Mouse (Mus musculus) forebrain, embryonic 11.5 days (tissue): ENCODE measurements around the gene Smyd1. TPM values are rescaled to one million over a fixed set of nuclear protein-coding genes. Genes with fewer than 3 reads are reported as not detected.

ENCODE experiments used
- ATAC-seq: fragments of 200-750 bp; cut with Nextera tagmentation; replicated peaks from 2 replicates; pipeline ENCODE4 v1.8.0; 2017; ENCODE audit warnings: moderate TSS enrichment; ENCODE audit not compliant: low FRiP score
- DNase-seq: peaks from one replicate; pipeline ENCODE4 v3.0.0-alpha.2; 2017; ENCODE audit warnings: low spot score
- H3K27ac ChIP-seq: fragments of 300-500 bp; sonication (generic); 2 replicates; pipeline ENCODE4 v1.5.1; 2014; ENCODE audit warnings: low read depth, low read length
- H3K27me3 ChIP-seq: fragments of 300-500 bp; sonication (generic); 2 replicates; pipeline ENCODE4 v1.6.1; 2014; ENCODE audit warnings: mild to moderate bottlenecking, low read length, mixed read lengths; ENCODE audit not compliant: control insufficient read depth, insufficient read depth
- H3K36me3 ChIP-seq: fragments of 300-500 bp; sonication (generic); 2 replicates; pipeline ENCODE4 v1.6.1; 2014; ENCODE audit warnings: mild to moderate bottlenecking, low read length, moderate library complexity, mixed read lengths; ENCODE audit not compliant: control insufficient read depth, insufficient read depth
- H3K4me1 ChIP-seq: fragments of 300-500 bp; sonication (generic); replicated peaks from 2 replicates; pipeline ENCODE4 v1.6.1; 2014; ENCODE audit warnings: low read length, mixed read lengths; ENCODE audit not compliant: control insufficient read depth, insufficient read depth
- H3K4me2 ChIP-seq: fragments of 300-500 bp; sonication (generic); 2 replicates; pipeline ENCODE4 v1.6.1; 2014; ENCODE audit warnings: low read depth, mild to moderate bottlenecking, low read length, moderate library complexity, mixed read lengths; ENCODE audit not compliant: severe bottlenecking
- H3K4me3 ChIP-seq: fragments of 300-500 bp; sonication (generic); 2 replicates; pipeline ENCODE4 v1.5.1; 2014; ENCODE audit warnings: low read depth, low read length
- H3K9ac ChIP-seq: fragments of 300-500 bp; sonication (generic); 2 replicates; pipeline ENCODE4 v1.6.1; 2014; ENCODE audit warnings: low read length
- H3K9me3 ChIP-seq: fragments of 300-500 bp; sonication (generic); 2 replicates; pipeline ENCODE4 v1.6.1; 2016; ENCODE audit warnings: low read length, mixed read lengths; ENCODE audit not compliant: control insufficient read depth
- WGBS: fragments of 180-500 bp; shearing (Covaris S2); extraction: QIAGEN DNeasy Blood & Tissue Kit; methylation state at CpG from one replicate; pipeline ENCODE4 v1.1.7; 2014; 5-methylcytosine and 5-hydroxymethylcytosine counted together
- polyA plus RNA-seq: library from polyadenylated mRNA; unstranded; fragments of >200 nt; fragmentation: Nextera tagmentation; extraction: Ambion mirVana; gene quantifications from 2 replicates; pipeline ENCODE4 v1.2.1, GENCODE M21; 2014

The Smyd1 gene
- polyA plus RNA-seq, 1 experiment from 2014 or later: 0.17 TPM

DNA sequence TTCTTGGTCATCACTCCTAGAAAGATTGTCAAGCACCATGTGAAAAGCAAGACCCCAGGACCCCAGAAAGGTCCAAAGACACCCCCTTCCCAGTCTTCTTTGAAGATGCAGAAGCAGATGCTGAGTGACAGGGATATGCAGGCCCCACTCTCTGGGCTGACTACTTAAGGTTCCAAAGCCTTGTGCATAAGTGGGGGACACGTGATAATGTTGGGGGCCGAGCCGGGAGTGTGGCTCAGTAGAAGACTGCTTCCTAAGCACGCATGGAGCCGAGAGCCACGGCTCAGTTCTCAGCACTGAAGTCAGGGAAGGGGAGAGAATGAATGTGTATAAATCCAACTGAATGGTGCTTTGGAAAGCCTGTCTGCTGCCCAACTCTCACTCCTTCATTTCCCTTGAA, 95.5 kb downstream of the Smyd1 start:
- WGBS: 34% methylated on average over 6 of the region's 6 CpGs
- Histone ChIP-seq H3K4me2 (no peak overlapping the region), H3K27ac (no peak overlapping the region)

DNA sequence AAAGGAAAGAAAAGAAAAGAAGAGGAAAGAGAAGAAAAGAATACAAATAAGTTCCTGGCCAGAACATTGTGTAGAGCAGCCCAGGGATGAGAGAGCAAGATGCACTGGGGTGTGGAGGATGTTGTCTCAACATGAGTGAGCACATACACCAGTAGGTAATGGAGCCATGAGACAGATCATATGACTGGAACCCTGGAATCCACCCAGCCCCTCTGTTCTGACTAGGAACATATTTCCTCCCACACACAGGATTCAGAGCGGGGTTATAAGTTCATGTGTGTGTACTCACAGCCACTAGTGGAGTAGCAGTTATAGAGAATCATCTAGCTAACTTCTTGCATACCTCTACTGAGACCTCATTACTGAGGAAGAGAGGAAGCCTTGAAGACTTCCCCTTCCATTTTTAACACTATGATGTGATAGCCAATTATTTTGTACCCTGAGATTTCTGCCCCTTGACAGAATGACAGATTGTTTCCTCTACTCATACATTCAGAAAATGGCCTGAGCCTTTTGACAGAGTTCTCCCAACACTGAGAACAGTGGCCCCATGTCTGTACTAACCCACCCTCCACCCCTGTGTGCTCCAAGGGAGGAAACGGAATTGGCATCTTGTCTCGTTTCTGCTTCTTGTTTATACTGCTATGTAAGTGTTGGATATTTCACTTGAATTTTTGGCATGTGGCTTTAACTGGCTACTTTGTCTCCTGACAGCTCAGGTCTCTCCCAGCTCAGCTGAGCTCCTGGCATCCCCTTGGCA, 97.7 kb downstream of the Smyd1 start:
- Histone ChIP-seq H3K27ac (no peak overlapping the region), H3K4me3 (no peak overlapping the region), H3K9ac (no peak overlapping the region), H3K36me3 (no peaks in the 10 kb centered on the region), H3K4me1 (no peaks in the 10 kb centered on the region; the same call in 1 of the 2 replicates), H3K9me3 (no peaks in the 10 kb centered on the region), H3K27me3 (no peaks in the 10 kb centered on the region), H3K4me2 (no peak overlapping the region)
- DNase-seq: no peak
- WGBS: 84% methylated on average over 3 of the region's 3 CpGs
- ATAC-seq: no peak

More for the DNA sequence above, 95.5 kb downstream of the Smyd1 start:
- Histone ChIP-seq H3K4me3 (no peak overlapping the region), H3K36me3 (no peaks in the 10 kb centered on the region), H3K4me1 (no peaks in the 10 kb centered on the region; the same call in 1 of the 2 replicates), H3K9ac (no peak overlapping the region), H3K9me3 (no peaks in the 10 kb centered on the region), H3K27me3 (no peaks in the 10 kb centered on the region)
- DNase-seq (no peak), ATAC-seq (no peak)

DNA sequence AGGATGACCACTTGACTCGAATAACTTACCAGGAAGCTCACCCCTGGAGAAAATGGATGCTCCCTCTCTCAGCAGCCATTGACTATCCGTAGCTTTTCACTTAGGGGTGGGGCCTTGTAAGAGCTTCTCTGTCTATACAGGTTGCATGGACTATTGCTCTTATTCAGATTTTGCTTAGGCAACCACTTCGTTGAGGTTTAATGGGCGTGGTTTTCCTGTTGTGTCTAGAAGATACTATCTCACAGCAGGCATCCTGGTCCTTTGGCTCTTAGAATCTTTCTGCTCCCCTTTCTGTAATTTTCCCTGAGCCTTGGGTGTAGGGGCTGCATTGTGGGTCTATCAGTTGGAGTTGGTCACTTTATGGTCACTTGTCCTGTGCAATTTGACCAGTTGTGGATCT, 100.5 kb downstream of the Smyd1 start:
- no peaks in the 10 kb centered on the region for H3K4me1 ChIP-seq
- no peaks in the 10 kb centered on the region for H3K27me3 ChIP-seq
- no peak for DNase-seq
- no peak for ATAC-seq
- no peaks in the 10 kb centered on the region for H3K36me3 ChIP-seq
- H3K4me2 ChIP-seq: no peak overlapping the region
- 92% methylated on average over 4 of the region's 4 CpGs for WGBS
- H3K4me3 ChIP-seq: no peak overlapping the region
- no peak overlapping the region for H3K9ac ChIP-seq
- H3K9me3 ChIP-seq: no peaks in the 10 kb centered on the region
- no peak overlapping the region for H3K27ac ChIP-seq

DNA sequence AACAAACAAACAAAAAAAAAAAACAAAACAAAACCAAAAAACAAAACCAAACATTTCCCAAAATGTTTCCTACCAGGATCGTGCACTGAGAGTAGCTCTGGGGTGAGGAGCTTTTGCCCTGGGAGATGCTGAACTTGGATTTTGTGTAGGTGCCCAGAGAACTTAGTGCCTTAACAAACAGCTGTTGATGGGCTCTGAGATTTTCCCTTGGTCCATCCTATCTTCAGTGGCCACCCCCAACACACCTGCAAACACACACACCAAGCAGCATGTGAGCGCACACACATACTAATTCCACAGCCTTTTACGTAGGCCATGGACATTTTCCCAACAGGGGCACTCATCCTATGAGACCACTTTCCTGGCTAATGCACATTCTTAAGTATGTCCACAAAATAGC, 109.6 kb downstream of the Smyd1 start:
- Histone ChIP-seq H3K36me3 (no peaks in the 10 kb centered on the region), H3K9me3 (no peaks in the 10 kb centered on the region), H3K4me3 (no peak overlapping the region), H3K27ac (no peak overlapping the region), H3K9ac (no peak overlapping the region), H3K4me1 (no peaks in the 10 kb centered on the region), H3K27me3 (no peaks in the 10 kb centered on the region), H3K4me2 (no peak overlapping the region)
- DNase-seq (no peak), ATAC-seq (no peak)
- 95% methylated on average over 3 of the region's 3 CpGs for WGBS

DNA sequence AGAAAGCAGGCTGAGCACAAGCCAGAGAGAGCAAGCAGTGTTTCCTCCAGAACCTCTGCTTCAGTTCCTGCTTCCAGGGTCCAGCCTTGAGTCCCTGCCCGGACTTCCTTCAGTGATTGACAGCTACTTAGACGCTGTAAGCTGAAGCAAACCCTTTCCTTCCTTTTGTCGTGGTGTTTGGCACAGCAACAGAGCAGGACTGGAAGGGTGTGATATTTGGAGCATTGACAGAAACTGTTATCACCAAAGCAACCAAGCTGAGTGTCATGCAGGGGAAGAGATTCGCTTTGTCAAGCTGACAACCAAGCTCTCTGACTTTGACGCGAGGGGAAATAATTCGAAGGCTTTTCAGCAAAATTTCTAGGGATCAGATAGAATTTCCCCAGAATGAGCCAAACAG, 110.1 kb downstream of the Smyd1 start:
- no peaks in the 10 kb centered on the region for H3K36me3 ChIP-seq
- no peak for DNase-seq
- ATAC-seq: no peak
- 72% methylated on average over 7 of the region's 7 CpGs for WGBS
- H3K4me1 ChIP-seq: no peaks in the 10 kb centered on the region
- no peak overlapping the region for H3K9ac ChIP-seq
- no peak overlapping the region for H3K27ac ChIP-seq
- no peak overlapping the region for H3K4me3 ChIP-seq
- H3K27me3 ChIP-seq: no peaks in the 10 kb centered on the region
- H3K9me3 ChIP-seq: no peaks in the 10 kb centered on the region
- H3K4me2 ChIP-seq: no peak overlapping the region

DNA sequence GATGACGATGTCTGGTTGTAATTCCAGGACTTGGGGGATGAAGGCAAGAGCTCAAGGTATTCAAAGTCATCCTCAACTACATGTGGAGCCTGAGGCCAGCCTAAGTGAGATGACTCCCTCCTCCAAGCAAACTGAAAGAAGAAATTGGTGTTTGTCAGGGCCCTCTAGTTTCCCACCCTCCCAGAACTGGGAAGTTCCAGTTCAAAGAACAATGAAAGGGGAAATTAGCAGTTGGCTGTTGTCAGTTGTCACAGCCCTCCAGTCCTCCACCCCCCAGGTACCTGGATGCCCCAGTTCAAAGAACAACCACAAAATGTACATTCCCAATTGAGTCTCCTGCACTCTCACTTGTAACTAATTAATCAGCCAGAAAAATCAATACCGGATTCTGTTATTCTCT, 113.3 kb downstream of the Smyd1 start:
- no peaks in the 10 kb centered on the region for H3K27me3 ChIP-seq
- no peak overlapping the region for H3K9ac ChIP-seq
- H3K36me3 ChIP-seq: no peaks in the 10 kb centered on the region
- WGBS: 90% methylated on average over 2 of the region's 2 CpGs
- no peak for ATAC-seq
- H3K27ac ChIP-seq: no peak overlapping the region
- H3K9me3 ChIP-seq: no peaks in the 10 kb centered on the region
- no peaks in the 10 kb centered on the region for H3K4me1 ChIP-seq
- H3K4me3 ChIP-seq: no peak overlapping the region
- no peak for DNase-seq
- H3K4me2 ChIP-seq: no peak overlapping the region

DNA sequence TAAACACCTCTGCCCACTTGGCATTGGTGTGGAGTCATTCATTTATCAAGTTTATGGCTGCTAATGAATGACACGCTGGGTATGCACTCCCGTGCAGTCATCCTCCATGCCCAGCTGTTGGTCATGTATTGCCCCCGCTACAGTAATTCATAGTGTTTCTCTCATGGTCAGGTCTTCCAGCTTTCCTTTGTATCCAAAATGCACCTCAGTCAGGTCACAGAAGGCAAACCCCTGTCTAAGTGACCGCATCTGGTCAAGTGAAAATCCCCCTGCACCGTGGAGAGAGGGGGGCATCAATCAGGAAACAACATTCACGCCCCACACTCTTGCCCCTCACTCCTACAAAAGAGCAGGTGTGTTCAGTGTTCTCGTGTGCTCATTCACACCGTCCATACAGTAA, 117.9 kb downstream of the Smyd1 start:
- no peak overlapping the region for H3K4me2 ChIP-seq
- no peaks in the 10 kb centered on the region for H3K4me1 ChIP-seq
- H3K27ac ChIP-seq: no peak overlapping the region
- H3K27me3 ChIP-seq: no peaks in the 10 kb centered on the region
- no peak overlapping the region for H3K9ac ChIP-seq
- H3K4me3 ChIP-seq: no peak overlapping the region
- DNase-seq (no peak), ATAC-seq (no peak)
- WGBS: 93% methylated on average over 8 of the region's 8 CpGs
- no peaks in the 10 kb centered on the region for H3K9me3 ChIP-seq
- H3K36me3 ChIP-seq: no peaks in the 10 kb centered on the region

DNA sequence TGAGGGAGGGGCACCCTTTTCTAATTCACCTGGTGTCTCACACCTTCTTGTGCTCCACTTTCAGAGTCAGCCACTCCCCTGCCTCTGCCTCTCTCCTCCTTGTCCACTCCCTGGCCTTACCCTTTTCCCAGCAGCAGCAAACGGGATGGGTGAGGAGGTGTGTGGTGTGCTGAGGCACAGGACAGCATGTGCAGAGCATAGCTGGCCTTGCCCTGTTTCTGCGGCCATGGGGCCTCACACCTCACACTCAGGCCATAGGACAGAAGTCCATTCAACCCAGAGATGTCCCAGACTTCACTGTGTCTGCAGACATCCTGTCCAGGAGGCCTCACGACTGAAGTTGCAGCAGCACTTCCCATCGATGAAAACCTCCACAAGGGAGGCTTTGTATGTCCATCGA, 118.4 kb downstream of the Smyd1 start:
- DNase-seq (no peak), ATAC-seq (no peak)
- Histone ChIP-seq H3K27me3 (no peaks in the 10 kb centered on the region), H3K9ac (no peak overlapping the region), H3K9me3 (no peaks in the 10 kb centered on the region), H3K4me1 (no peaks in the 10 kb centered on the region), H3K27ac (no peak overlapping the region), H3K36me3 (no peaks in the 10 kb centered on the region), H3K4me3 (no peak overlapping the region), H3K4me2 (no peak overlapping the region)
- 89% methylated on average over 5 of the region's 5 CpGs for WGBS

DNA sequence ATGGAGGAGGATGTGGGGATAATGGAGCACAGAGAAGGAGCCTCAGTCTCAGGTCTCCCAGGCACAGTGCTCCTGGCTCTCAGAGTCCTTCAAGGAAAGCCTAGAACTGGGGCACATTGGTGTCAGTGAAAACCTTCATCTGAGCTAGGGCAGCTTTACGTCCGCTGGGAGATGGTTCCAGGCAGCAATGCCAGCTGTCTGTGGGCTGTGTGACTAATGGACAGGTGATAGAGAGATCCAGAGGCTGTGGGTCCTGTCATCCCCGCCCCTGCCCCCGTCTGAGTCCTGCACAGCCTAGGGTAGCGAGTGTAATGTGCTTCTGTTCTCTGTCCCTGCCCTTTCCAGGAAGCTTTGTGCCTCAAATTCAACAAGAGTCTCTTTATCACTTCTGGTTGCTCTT, 120.1 kb downstream of the Smyd1 start:
- Histone ChIP-seq H3K27me3 (no peaks in the 10 kb centered on the region), H3K4me2 (no peak overlapping the region), H3K4me3 (no peak overlapping the region), H3K4me1 (no peaks in the 10 kb centered on the region), H3K36me3 (no peaks in the 10 kb centered on the region), H3K9me3 (no peaks in the 10 kb centered on the region), H3K9ac (no peak overlapping the region), H3K27ac (no peak overlapping the region)
- ATAC-seq (no peak), DNase-seq (no peak)
- 59% methylated on average over 5 of the region's 5 CpGs for WGBS
